Mouse (Mus musculus) bone marrow, adult 2 months (tissue): ENCODE results near the gene Pcsk2.

Experiments used
- CTCF ChIP-seq: fragments of 200-500 bp; IDR thresholded peaks from 2 replicates; pipeline ENCODE4 v1.5.1; 2011; ENCODE audit warnings: low read length, control low read depth; ENCODE audit not compliant: control insufficient read depth, insufficient read depth
- POLR2A ChIP-seq: fragments of 200-500 bp; IDR thresholded peaks from 2 replicates; pipeline ENCODE4 v1.6.1; 2011; ENCODE audit warnings: low read depth, mild to moderate bottlenecking, control low read depth, low read length, borderline replicate concordance; ENCODE audit not compliant: control insufficient read depth

GRCm38 (mm10) chr2:143565062-143565461 is 19.1 kb downstream of the Pcsk2 start:
- TF ChIP-seq CTCF: no peak
- TF ChIP-seq POLR2A: no peak
